Mouse (Mus musculus) right cerebral cortex, postnatal 14 days (tissue): ENCODE measurements at regions not wholly inside any gene's neighbourhood (a gene's known extent, or its start where the extent isn't known, plus 50 kb on each side); places are given as distances from the start of the nearest gene placed in this dataset.

Source experiments
- DNase-seq: peaks from one replicate; pipeline ENCODE4 v3.0.0; 2022

- DNase-seq = peak; percentile 25
Observed at GRCm38 (mm10) chr10:45009676-45010075, 57.3 kb upstream of the Prep start.

DNA sequence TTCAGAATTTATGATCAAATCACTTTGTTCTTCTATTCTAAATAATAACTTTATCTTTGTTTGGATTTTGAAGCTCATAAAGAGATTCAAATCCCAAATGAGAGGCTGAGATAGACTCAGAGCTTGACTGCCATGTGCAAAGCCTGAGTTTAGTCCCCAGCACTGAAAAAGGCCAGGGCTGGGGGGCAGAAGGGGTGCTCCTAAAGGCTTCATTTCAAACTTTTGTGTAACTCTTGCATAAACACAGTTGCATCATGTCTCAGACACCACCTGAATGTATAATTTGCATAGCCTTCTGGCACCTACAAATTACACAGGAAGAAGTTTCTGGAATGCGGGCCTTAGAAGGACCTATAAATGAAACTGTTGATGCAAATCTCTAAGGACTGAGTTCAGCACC, 57.8 kb upstream of the Prep start:
- no peak for DNase-seq

GRCm38 (mm10) chr10:45004037-45004653, 62.9 kb upstream of the Prep start:
- no peak for DNase-seq

DNA sequence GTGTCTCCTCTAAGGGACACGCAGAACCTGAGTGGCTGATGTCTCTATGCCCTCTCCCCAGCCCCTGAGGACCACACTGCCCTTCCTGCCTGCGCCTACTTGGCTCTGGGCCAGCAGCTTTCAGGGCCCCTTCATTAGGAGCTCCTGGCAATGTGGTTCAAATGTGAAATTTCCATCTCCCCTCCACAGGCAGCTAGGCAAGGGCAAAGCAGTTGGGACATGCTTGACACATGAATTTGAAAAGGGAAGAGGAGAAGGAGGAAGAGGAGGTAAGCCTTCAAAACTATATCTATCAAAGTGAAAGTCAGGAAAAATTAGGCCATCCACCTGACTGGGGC, 63.7 kb upstream of the Prep start:
- DNase-seq = no peak

- no peak for DNase-seq
Observed at GRCm38 (mm10) chr10:45002637-45003343, 64.2 kb upstream of the Prep start.

GRCm38 (mm10) chr10:45000873-45001859, 65.8 kb upstream of the Prep start:
- peak; percentile 36 for DNase-seq

DNA sequence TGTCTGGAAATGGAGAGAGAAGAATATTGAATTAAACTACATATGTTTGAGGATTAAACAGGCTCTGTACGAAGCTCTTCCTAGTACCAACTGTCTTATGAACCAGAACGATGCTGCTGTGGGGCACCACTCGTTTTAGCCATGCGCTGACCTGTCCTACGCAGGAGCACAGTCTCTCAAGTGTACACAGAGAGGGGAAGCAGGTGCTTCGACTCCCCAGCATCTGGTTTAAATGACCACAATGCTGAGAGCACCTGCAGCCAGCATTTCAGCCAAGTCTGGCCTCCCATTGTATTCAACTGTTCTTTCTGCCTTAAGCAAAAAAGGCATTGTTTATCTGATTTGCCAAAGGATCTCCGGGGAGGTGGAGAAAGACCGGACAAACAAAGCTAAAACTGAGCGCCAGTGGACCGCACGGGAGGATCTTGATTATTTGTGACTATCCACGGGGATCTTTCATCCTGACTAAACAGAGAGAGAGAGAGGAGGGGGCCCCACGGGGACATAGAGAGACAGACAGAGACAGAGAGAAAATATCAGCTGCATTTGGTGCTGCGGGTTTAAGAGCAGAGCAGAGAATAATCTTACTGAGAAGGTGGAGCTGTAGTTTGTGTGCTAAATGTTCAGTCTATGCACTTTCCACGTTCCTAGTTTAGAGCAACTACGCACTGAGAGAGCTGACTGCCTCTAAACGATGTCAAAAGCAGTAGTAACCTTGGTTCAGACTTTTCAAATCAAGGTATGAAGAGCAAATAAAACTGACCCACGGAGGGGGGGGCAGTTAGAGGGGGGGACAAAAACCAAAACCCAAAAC, 66.8 kb upstream of the Prep start:
- no peak for DNase-seq

- no peak for DNase-seq
Observed at GRCm38 (mm10) chr10:44997906-44998289, 69.1 kb upstream of the Prep start.

- no peak for DNase-seq
Observed at GRCm38 (mm10) chr10:44997184-44997905, 69.7 kb upstream of the Prep start.

DNA sequence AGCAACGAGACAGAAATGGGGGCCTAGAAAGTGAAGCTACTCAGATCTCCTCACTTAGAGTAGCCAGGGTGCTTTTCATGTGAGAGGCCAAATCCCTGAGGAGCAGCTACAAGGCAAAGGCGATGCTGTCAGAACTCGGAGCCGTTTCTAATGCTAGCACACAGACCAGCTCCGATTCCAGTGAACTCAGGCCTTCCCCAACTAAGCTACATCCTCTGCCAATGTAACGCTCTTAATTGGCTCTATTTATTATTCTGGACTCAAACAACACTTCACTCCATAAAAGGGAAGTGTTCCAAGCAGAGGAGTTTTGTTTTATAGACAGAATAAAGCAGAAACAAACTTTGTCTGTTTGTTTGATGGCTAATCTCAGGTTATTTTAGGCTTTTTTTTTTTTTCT, 71.2 kb upstream of the Prep start:
- DNase-seq = no peak

DNA sequence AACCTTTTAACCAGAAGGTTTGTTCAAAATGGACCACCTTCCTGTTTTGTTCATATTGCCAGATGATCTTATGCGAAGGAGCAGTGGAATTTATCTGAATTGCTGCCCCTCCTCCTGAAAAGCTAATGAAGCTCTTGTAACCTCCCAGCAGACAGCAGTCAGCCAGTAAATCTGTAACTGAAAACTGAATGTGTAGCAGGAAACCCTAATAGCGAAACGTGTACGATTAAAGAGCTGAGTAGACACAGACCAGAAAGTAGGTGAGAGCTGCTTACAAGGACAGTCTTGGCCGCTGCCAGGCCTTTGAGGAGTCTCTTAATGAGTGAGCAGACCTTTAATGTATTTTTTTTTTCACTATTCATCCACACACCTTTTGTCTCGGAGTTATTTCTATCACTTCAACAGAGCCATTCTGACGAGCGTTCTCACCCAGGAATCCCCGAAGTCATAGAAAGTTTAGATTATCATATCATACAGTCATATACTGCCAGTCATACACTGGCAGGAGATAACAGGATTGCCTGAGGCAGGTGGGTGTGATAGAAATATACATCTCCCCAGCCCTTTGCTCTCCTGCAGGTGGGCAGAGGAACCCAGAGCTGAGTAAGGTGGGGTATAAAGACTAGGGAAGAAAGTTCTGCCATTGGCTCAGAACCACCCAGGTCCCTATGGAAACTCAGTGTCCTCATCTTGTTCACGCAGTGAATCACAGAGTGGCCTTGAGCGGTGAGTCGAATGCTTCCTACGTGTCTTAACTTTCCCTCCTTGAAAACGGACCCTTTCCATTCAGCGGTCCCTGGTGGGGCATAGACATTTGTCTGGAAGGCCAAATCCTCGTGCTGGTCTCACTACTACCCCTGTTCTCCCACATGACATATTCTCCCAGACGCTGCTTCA, 72.4 kb upstream of the Prep start:
- no peak for DNase-seq

DNA sequence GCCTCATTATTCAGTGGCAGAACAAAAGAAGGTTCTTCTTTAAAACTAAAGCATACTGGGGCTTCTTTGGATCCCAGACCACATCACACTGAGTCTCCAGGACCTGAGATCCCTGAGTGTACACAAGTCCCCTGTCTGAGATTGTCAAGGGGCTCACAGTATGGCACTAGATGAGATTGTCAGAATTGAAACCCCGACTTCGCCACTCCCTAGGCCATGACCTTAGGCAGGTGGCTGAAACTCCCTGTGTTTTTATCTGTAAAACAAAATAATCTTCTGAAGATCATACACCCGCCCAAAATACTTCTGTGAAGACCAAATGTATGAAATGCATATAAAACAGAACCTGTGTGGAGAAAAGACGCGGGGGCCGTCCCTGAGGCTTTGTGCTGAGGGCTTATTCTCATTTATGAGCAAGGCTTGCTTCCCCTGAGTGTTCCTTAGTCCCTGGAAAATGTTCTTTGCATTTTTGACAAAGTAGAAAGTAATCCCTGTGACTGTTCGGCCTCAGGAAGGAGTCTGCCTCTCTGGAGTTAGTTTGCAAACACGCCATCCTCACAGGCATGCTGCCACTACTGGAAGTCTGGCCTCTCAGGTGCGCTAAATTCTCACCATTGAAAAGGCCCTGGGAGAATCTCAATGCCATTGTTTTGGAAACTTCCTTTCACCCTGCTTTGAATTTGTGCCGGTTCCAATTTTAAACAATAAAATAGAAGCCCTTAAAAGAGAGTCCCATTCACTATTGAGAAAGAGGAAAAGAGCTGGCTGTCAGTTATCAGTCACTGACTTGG, 73.3 kb upstream of the Prep start:
- no peak for DNase-seq

- DNase-seq = no peak
Observed at GRCm38 (mm10) chr10:44989539-44989938, 77.5 kb upstream of the Prep start.

GRCm38 (mm10) chr10:44988756-44989155, 78.2 kb upstream of the Prep start:
- no peak for DNase-seq

- DNase-seq = no peak
Observed at GRCm38 (mm10) chr10:44987615-44988014, 79.4 kb upstream of the Prep start.

- DNase-seq = no peak
Observed at GRCm38 (mm10) chr10:44981913-44982312, 85.1 kb upstream of the Prep start.

DNA sequence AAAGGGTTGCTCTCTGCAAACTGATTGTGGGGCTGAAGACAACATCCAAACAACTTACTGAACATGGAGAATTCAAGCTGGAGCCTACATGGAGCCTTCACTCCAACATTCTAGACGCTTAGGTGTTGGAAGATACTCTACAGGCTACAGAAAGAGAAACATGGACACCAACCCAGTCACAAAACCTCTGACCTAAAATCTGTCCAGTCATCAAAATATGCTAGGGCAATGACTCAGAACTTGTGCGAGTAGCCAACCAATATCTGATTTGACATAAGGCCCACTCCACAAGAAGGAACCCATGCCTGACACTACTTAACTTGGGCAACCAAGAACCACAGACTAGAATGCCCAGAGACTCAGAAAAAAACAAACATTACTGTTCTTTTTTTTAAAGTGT, 90.2 kb upstream of the Prep start:
- no peak for DNase-seq

DNA sequence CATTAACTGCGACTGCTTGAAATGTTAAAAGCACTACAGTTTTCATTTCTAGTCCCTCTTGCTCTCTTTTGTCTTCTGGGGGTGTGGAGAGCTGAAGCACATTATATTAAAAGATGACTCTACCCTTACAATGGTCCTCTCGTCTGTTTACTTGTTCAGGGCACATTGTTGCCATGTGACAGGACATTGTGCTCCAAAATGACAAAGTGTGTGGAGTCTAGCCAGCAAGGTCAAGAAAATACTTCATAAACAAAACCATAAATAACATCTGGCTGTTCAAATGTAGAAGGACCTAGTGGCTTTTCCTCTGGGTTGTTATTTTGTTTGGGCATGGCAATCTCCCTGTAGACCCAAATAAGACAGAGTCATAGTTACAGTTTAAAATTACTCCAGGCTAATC, 95.1 kb upstream of the Prep start:
- DNase-seq = no peak

DNA sequence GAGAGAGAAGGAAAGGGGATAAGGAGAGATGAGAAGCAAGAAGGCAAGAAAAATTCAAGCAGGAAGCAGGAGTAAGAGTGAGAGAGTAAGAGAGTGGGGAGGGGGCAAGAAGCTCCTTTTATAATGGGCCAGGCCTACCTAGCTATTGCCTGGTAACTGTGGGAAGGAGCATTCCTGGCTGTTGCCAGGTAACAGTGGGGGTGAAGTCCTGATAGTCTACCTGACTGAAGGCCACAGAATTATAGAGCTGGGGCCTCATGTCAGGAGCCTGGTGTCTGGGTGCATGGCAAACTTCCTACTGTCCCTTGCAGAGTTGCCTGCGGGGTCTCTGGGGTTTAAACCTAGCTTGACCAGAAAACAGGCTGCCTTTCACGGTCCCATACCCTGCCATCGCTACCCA, 107.0 kb upstream of the Prep start:
- no peak for DNase-seq

GRCm38 (mm10) chr10:44945205-44945725, 121.7 kb upstream of the Prep start:
- DNase-seq = no peak
